Mouse (Mus musculus): ENCODE measurements around the gene Tmem94.
A peak's percentile ranks its signal among the peaks of the same experiment; 100 is the strongest.
"Not testable (repeated sequence)": the region's sequence is repeated elsewhere in the genome, so short reads cannot be mapped to it uniquely, and the experiment has no call there.

Gene Tmem94

DNA sequence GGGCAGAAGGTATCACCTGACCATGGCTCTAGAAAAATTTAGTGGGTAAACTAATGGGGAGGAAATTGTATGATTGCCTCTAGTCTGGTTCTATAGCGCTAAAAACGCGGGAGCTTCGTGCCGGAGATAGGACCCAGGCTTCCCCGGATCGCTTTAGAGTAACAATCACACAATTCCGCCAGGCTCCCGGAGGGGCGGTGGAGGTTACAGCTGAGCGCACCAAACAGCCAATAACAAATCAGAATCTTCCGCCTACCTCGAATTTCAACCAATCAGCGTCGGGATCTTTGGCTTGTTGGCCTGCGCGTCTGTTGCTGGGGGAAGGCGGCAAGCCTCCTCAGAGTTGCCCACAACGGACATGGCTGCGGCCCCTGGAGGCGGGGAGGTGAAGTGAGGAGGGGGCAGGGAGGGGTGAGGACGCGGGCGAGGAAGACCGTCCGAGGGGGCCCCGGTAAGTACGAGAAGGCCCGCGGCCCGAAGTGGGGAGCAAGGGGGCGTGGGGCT lies at the start of gene Tmem94:
TSS of gene Tmem94 (plus strand) at position 331 of the 504 bp plus-strand sequence.
- peak; percentile 99 for DNase-seq (ENCODE audit: low read depth, low spot score)

- DNase-seq (ENCODE audit: low read depth, low spot score): no peak
These were observed 48.6 kb upstream of the Tmem94 start for GRCm38 (mm10) chr11:115716410-115717338.

DNA sequence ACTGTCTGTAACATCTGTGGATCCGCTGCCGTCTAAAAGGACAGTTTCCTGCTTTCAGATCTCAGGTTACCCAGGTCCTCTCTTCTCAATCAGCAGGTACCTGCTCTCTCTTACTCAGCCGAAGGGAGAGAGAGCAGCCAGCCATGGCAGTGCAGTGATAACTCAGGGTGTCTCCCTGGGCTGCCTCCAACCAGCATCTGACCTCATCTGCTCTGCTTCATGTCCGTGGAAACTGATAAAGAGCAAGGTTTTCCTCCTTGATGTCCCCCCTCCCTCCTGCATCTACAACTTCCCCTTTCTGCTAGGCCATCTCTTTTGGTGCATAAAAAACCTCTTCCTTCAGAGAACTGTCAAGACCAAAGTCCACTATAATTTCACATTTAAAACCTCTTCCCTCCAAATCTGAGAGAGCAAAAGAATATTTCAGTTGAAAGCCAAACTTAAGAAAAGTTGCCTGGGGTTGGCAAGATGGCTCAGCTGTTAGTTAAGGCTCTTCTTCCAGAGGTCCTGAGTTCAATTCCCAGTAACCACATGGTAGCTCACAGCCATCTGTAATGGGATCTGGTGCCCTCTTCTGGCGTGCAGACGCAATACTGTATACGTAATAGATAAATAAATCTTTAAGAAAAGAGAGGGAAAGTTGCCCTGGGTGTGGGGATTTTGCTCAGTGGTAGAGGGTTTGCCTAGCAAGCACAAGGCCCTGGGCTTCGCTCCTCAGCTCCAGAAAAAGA lies 47.4 kb upstream of the Tmem94 start:
- no peak for DNase-seq (ENCODE audit: low read depth, low spot score)

DNA sequence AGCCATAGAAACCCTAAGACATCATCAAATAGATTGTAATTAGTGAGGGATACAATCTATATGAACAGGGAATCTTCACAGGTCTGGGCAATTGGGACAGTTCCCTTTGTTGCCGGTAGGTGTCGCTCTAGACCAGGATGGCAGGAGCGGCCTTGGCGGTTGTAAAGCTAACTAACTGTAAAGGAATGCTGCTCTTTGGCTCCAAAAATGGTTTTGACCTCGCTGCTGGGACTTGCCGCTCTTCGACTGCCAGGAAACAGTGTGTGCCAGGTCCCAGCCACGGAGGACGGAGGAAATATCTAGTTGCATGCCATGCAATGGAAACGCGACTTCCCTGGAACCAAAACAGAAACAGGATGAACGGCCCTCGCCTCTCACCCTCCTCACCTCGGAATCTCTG lies 42.6 kb upstream of the Tmem94 start:
- DNase-seq (ENCODE audit: low read depth, low spot score): peak; percentile 60

GRCm38 (mm10) chr11:115723231-115723630 lies 42.0 kb upstream of the Tmem94 start:
- no peak for DNase-seq (ENCODE audit: low read depth, low spot score)

DNA sequence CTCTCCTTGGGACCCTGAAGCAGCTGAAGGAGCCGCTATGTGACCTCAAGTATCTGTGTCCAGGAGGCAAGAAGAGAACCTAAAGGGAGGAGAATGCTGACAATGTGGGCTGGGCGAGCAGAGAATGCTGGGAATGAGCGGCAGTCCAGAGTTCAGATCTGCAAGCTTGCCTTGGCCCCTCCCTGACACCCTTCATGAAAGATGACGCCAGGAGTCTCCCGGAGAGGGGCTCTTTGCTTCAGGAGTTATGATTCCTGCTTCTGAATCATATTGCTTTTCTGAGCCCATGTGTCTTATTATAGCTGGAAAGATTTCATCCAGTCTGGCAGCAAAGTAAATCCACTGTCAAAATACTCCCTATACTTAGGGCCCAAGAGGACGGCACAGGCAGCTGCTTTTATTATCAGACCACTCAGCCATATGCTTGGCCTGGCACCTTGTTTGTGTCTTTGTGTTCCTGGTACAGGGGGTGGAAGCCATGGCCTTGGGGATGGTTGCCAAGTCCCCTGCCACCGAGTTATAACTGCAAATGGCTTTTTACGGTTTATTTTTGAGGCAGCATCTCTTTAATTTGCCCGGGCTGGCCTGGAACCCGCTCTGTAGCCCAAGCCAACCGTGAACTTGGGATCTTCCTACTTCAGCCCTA lies 31.1 kb upstream of the Tmem94 start:
- DNase-seq (ENCODE audit: low read depth, low spot score): no peak

DNA sequence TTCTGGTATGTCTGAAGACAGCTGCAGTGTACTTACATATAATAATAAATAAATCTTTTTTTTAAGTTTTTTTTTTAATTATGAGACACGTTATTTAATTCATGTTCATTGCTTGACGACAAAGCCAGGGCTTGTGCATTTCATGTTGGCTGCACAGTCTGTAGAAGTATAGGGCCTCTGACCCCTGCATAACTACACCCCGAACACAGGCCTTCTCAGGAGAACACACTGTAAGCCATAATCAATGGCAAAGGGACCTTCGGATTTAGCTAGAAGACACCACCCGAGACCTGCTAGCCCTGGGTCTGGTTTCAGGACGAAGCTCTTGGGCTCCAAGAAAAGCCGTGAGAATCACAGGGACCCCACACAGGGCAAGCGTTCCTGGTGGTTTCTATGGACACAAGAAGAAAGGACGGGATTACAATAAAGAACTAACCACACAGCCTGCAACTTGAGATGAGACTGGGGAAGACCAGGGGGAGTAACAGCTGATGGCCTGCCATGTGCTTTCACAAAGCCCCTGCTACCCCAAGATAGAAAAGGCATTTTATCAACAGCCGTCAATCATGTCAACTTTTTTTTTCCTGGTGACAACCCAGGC lies 27.5 kb upstream of the Tmem94 start:
- no peak for DNase-seq (ENCODE audit: low read depth, low spot score)

DNA sequence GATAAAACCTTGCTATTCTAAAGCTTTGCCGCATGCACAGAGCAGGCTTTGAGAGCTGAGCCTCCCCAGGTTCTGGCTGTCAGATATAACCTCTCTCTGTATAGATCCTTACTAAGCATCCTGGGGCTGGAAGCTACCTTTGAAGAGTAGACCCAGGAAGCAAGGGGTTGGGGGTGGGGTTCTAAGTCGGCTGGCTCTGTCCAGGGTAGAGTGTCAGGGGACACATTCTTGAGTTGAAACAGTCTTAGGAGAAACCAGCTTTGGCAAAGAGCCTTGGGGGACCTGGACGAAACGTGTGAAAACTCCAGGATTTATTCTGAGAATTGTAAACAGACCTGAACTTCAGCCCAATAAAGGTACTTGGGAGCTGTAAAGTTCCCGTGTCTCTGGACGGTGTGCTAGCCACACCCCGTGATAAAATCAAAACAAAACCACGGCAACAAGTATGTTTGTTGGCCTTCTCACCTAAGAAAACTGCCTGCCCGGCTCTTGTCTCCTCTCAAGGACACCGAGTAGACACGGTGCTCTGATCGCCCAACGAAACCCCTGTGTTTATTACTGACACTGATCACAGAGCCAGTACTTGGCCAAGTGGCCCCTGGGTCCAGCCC lies 26.9 kb upstream of the Tmem94 start:
- no peak for DNase-seq (ENCODE audit: low read depth, low spot score)

DNA sequence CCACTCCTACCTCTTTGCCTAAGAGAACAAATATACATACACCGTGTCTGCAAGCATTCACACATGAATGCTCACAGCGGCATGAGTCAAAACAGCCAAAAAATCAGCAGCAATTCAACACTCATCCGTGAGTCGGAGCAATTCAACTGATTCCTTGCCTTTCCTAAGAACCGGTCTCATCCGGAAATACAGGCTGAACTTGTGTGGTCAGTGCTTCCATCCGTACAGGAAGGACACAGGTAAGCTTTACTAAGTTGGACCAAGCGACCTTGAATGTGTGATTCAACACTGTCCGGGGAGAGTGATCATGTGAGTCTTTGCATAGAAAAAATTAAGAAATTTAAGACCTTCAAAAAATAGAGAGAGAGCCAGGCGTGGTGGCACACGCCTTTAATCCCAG lies 24.2 kb upstream of the Tmem94 start:
- DNase-seq (ENCODE audit: low read depth, low spot score): no peak

- DNase-seq (ENCODE audit: low read depth, low spot score): no peak
These were observed 22.3 kb upstream of the Tmem94 start for GRCm38 (mm10) chr11:115742926-115743325.

- no peak for DNase-seq (ENCODE audit: low read depth, low spot score)
These were observed 20.8 kb upstream of the Tmem94 start for GRCm38 (mm10) chr11:115744385-115744784.

DNA sequence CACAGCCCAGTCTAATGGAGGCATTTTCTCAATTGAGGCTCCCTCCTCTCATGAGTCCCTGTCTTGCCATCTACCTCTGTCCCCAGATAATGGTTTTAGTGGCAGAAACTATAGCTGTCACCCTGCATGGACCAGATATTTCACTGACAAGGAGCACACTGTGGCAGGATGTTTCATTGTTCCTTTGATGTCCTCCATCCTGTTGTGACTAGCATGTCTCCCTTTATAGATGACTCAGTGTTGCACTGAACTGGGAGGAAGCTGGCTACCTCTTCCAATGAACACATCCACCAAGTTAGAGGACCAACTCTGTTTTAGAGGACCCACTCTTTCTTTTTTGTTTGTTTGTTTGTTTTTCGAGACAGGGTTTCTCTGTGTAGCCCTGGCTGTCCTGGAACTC lies 19.1 kb upstream of the Tmem94 start:
- DNase-seq (ENCODE audit: low read depth, low spot score): no peak

GRCm38 (mm10) chr11:115746762-115747161 lies 18.5 kb upstream of the Tmem94 start:
- no peak for DNase-seq (ENCODE audit: low read depth, low spot score)

GRCm38 (mm10) chr11:115747351-115747750 lies 17.9 kb upstream of the Tmem94 start:
- DNase-seq (ENCODE audit: low read depth, low spot score): no peak

DNA sequence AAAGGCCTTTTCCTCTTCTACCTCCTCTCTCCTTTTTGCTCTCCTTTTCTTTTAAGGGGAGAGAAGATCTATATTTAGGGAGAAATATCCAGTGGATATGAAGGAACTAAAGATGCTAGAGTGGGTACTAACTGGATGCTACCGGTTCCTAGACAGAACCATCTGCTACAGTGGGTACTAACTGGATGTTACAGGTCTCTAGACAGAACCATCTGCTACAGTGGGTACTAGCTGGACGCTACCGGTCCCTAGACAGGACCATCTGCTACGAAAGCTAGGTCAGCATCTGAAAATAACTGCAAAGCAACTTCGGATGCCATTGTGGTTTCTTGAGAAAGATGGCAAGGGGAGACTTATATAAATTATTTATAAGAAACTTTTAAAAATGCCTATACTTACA lies 15.4 kb upstream of the Tmem94 start:
- no peak for DNase-seq (ENCODE audit: low read depth, low spot score)

GRCm38 (mm10) chr11:115751725-115752124 lies 13.5 kb upstream of the Tmem94 start:
- DNase-seq (ENCODE audit: low read depth, low spot score): no peak

DNA sequence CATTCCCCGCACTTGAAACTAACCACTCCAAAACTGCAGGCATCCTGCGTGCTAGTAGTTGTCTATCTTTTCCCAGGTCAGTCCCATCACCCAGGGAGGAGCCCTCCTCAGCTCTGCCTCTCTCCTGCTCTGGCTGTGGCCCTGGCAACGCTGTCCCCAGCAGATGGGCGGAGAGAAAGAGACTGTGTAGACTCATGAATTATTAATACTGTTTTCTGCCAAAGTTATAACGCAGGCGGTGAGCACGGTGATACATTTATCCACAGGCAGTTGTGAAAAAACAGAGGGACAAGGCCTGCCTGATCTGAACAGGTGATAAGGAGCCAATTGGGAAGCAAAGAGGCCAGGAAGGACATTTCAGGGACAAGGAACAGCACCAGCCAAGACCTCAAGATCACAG lies 12.6 kb upstream of the Tmem94 start:
- no peak for DNase-seq (ENCODE audit: low read depth, low spot score)

DNA sequence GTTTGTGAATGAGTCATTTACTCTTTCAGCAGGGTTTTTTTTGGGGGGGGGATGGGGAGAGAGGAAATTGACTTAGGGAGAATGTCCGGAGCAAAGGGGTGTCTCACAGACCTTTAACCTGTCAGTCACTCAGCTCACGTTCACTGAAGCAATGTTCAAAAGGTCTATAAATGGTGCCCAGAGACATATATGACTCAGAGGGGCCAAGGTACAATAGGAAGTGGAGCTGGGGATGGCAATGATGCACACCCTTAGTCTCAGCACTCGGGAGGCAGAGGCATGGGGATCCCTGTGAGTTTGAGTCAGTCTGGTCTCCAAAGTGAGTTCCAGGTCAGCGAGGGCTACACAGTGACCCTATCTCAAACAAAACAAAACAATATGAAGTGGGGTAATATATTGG lies 11.7 kb upstream of the Tmem94 start:
- no peak for DNase-seq (ENCODE audit: low read depth, low spot score)

GRCm38 (mm10) chr11:115762176-115762575 lies 3.1 kb upstream of the Tmem94 start:
- not testable (repeated sequence) for DNase-seq (ENCODE audit: low read depth, low spot score)

DNA sequence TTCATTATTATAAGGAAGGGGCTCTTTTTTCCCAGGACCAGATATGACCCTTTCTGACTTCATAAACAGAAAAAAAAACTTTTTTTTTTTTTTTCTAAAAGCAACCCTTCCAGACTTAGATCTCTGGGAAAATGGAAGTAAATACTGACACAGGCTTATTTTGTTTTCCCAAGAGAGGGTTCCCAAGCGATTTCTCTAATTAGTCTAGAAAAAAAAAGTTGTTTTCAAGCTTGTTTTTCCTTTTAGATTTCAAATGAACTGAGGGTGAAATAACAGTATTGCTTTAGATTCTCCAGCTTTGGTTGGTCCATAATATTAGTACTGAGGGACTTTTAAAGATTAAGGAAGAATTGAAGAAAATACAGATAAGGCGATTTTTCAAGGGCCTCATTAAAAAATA lies 535 bp upstream of the Tmem94 start:
- no peak for DNase-seq (ENCODE audit: low read depth, low spot score)

DNA sequence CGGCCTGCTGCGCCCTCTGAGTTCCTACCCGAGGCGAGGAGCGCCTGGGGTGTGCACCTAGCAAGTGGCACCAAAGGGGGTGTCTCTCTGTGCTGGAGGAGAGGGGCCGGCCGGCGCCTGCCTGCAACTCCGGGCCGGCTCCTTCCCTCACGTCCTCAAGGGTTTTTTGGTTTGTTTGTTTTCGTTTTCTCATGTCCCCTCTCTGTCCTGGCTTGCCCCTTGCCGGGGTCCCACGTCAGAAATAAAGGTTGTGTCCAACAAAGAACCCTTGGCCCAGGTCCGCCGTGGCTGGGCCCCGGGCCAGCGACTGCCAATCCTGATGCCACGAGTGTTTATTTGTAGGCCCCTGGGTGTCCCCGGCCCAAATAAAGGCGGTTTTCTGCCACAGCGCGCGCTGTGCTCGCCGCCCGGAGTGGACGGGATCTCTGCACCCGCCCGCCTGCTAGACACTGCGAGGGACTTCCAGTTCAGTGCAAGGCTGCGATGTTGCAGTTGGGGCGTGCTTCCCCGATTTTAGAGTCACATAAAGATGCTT lies 441 bp downstream of the Tmem94 start:
- no peak for DNase-seq (ENCODE audit: low read depth, low spot score)
